Mouse (Mus musculus): ENCODE results near the gene Abcd3.
"Not testable (repeated sequence)": the region's sequence is repeated elsewhere in the genome, so short reads cannot be mapped to it uniquely, and the experiment has no call there.

Gene Abcd3

GRCm38 (mm10) chr3:121783020-121783419 lies 32.1 kb downstream of the Abcd3 start:
- Histone ChIP-seq H3K27me3 (ENCODE audit: control insufficient read depth, insufficient read depth, low read length, poor library complexity, severe bottlenecking) (no peaks in the 10 kb centered on the region), H3K36me3 (ENCODE audit: control insufficient read depth, insufficient read depth, low read length, poor library complexity, severe bottlenecking) (no peaks in the 10 kb centered on the region)
- DNase-seq (ENCODE audit: low read depth, low spot score), result no peak

DNA sequence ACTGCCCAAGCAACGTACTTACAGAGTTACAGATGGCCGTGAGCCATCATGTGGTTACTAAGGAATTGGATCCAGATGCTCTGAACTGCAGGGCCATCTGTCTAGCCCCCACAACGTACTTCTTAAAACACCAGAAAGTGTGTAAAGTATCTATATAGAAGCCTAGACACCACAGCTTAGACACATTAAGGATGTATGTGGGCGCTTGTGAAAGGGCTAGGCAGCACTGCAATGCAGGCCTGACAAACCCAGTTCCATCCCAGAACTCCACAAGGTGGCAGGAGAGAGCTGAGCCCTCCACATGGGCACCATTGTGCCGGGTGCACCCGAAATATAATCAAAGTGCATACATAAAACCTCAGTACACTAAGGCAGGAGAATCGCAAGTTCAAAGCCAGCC lies 37.2 kb downstream of the Abcd3 start:
- DNase-seq (ENCODE audit: low read depth, low spot score), result peak; percentile 38
- Histone ChIP-seq H3K36me3 (ENCODE audit: control insufficient read depth, insufficient read depth, low read length, poor library complexity, severe bottlenecking) (no peaks in the 10 kb centered on the region), H3K27me3 (ENCODE audit: control insufficient read depth, insufficient read depth, low read length, poor library complexity, severe bottlenecking) (no peaks in the 10 kb centered on the region)

DNA sequence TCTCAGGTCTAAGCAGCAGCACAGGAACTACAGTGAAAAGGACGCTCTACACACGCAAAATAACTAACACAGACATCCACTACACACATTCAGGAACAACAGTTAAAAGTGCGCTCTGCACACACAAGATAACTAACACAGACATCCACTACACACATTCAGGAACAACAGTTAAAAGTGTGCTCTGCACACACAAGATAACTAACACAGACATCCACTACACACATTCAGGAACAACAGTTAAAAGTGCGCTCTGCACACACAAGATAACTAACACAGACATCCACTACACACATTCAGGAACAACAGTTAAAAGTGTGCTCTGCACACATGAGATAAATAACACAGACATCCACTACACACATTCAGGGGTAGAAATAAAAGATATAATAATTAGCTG lies 41.8 kb downstream of the Abcd3 start:
- not testable (repeated sequence) for DNase-seq (ENCODE audit: low read depth, low spot score); H3K27me3 ChIP-seq (ENCODE audit: control insufficient read depth, insufficient read depth, low read length, poor library complexity, severe bottlenecking); H3K36me3 ChIP-seq (ENCODE audit: control insufficient read depth, insufficient read depth, low read length, poor library complexity, severe bottlenecking)

DNA sequence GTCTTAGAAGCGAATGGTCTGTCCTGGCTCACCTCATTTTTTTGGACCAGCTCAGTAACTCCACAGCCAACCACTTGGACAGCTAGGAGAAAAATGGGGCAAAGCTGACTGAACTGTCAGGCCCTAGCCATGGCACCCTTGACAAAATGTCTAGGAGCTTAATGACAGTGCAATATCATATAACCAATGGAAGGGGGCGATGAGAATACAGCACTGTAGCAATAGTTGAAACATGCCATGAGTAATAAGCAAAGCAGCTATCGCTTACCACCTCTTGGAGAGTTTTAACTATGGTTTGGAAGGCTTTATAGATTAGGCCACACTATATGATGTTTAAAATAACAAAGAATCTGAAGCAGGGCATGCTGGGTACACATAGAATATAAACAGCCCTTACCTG lies 46.3 kb downstream of the Abcd3 start:
- H3K36me3 ChIP-seq (ENCODE audit: control insufficient read depth, insufficient read depth, low read length, poor library complexity, severe bottlenecking), result peaks cover 14% of the 10 kb centered on the region; the same call in 1 of the 2 replicates
- DNase-seq (ENCODE audit: low read depth, low spot score), result no peak
- no peaks in the 10 kb centered on the region for H3K27me3 ChIP-seq (ENCODE audit: control insufficient read depth, insufficient read depth, low read length, poor library complexity, severe bottlenecking)

DNA sequence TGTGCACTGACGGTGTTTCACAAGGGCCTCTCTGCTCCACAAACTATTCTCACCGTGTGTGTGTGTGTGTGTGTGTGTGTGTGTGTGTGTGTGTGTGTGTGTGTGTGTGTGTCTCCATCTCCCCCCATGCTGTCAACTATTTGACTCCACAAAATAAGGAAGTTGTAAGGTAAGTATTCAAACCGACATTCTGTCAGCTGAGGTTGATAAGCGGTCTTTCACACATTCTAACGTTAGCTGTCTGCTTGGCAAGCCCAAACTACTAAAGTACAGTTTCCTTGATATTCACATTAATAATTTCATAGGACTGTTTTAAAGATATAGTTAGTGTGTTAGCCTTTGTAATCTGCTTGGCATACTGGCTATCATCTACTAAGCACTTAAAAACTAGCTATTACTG lies 48.3 kb downstream of the Abcd3 start:
- no peak for DNase-seq (ENCODE audit: low read depth, low spot score)
- H3K27me3 ChIP-seq (ENCODE audit: control insufficient read depth, insufficient read depth, low read length, poor library complexity, severe bottlenecking), result no peaks in the 10 kb centered on the region
- peaks cover 15% of the 10 kb centered on the region; the same call in 1 of the 2 replicates for H3K36me3 ChIP-seq (ENCODE audit: control insufficient read depth, insufficient read depth, low read length, poor library complexity, severe bottlenecking)

GRCm38 (mm10) chr3:121766048-121766447 lies 49.1 kb downstream of the Abcd3 start:
- peaks cover 15% of the 10 kb centered on the region; the same call in 1 of the 2 replicates for H3K36me3 ChIP-seq (ENCODE audit: control insufficient read depth, insufficient read depth, low read length, poor library complexity, severe bottlenecking)
- no peaks in the 10 kb centered on the region for H3K27me3 ChIP-seq (ENCODE audit: control insufficient read depth, insufficient read depth, low read length, poor library complexity, severe bottlenecking)
- no peak for DNase-seq (ENCODE audit: low read depth, low spot score)

GRCm38 (mm10) chr3:121762056-121762852 lies 52.8 kb downstream of the Abcd3 start:
- Histone ChIP-seq H3K36me3 (ENCODE audit: control insufficient read depth, insufficient read depth, low read length, poor library complexity, severe bottlenecking) (peaks cover 5% of the 10 kb centered on the region; the same call in 1 of the 2 replicates), H3K27me3 (ENCODE audit: control insufficient read depth, insufficient read depth, low read length, poor library complexity, severe bottlenecking) (no peaks in the 10 kb centered on the region)
- peak; percentile 50 for DNase-seq (ENCODE audit: low read depth, low spot score)

- H3K36me3 ChIP-seq (ENCODE audit: control insufficient read depth, insufficient read depth, low read length, poor library complexity, severe bottlenecking), result no peaks in the 10 kb centered on the region
- DNase-seq (ENCODE audit: low read depth, low spot score), result no peak
- H3K27me3 ChIP-seq (ENCODE audit: control insufficient read depth, insufficient read depth, low read length, poor library complexity, severe bottlenecking), result no peaks in the 10 kb centered on the region
These were observed 56.7 kb downstream of the Abcd3 start for GRCm38 (mm10) chr3:121758373-121758772.

- Histone ChIP-seq H3K27me3 (ENCODE audit: control insufficient read depth, insufficient read depth, low read length, poor library complexity, severe bottlenecking) (no peaks in the 10 kb centered on the region), H3K36me3 (ENCODE audit: control insufficient read depth, insufficient read depth, low read length, poor library complexity, severe bottlenecking) (no peaks in the 10 kb centered on the region)
- DNase-seq (ENCODE audit: low read depth, low spot score), result no peak
These were observed 60.0 kb downstream of the Abcd3 start for GRCm38 (mm10) chr3:121755152-121755551.

GRCm38 (mm10) chr3:121754319-121755090 lies 60.6 kb downstream of the Abcd3 start:
- not testable (repeated sequence) for H3K27me3 ChIP-seq (ENCODE audit: control insufficient read depth, insufficient read depth, low read length, poor library complexity, severe bottlenecking); DNase-seq (ENCODE audit: low read depth, low spot score); H3K36me3 ChIP-seq (ENCODE audit: control insufficient read depth, insufficient read depth, low read length, poor library complexity, severe bottlenecking)

DNA sequence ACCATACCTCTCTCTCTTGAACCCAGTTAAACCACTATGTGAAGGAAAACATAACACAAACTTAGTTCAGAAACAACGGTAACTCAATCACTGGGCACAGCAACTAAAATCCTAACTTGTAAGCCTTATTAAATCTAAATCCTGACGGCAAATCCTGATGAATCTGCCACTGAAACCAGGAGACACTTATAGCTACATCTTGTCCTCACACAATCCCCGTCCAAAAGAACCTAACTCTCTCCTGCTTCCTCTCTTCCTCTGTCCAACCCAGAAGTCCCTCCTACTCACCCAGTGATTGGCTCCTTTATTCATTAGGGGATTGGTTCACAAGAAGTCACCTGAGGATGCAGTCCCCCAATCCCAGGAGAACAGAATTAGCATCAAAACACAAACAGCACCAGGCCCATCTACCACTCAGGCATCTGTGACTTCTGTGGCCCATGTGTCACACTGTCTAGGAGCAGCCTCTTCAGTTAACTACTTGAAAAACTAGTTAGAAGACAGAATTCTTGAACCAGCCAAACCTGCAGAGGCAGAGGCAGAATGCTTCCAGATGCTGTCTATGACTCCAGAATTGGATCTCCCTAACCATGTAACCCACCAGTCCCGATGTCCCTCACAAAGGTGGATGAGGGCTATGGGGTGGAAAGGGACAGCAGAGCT lies 73.8 kb downstream of the Abcd3 start:
- DNase-seq (ENCODE audit: low read depth, low spot score); H3K36me3 ChIP-seq (ENCODE audit: control insufficient read depth, insufficient read depth, low read length, poor library complexity, severe bottlenecking); H3K27me3 ChIP-seq (ENCODE audit: control insufficient read depth, insufficient read depth, low read length, poor library complexity, severe bottlenecking): not testable (repeated sequence)

DNA sequence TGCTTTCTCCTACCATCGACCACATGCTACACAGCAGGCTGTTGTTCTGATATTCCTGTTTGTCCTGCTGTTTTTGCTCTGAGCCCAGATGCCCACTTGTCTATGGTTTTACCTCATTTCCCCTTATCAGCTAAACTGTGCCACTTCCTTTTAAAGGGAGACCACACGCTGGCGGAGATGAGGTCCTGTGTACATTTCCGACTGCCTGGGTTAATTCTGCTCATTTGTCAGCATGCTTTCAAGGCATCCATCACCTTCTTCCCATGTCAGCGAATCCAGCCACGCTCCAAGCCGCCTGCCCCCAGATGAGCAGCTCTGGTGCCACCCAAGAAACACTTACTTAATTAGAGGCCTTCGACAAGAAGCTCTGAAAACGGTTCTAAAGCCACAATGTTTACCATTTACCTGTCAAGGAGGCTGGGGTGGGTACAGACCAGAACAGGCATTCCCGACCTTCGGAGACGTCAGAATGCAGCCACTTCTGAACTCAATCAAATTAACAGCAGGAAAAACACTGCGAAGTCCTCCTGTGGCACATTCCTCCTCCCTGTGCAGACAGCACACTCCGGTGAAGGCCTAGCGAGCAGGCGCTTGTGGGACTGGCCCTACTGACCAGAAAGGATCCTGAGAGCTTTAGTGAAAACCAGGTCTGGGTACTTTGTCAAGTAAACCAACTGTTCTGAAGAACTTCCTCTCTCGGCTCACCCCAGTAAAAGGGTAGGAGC lies 75.5 kb downstream of the Abcd3 start:
- no peaks in the 10 kb centered on the region; the same call in 1 of the 2 replicates for H3K27me3 ChIP-seq (ENCODE audit: control insufficient read depth, insufficient read depth, low read length, poor library complexity, severe bottlenecking)
- DNase-seq (ENCODE audit: low read depth, low spot score), result no peak
- H3K36me3 ChIP-seq (ENCODE audit: control insufficient read depth, insufficient read depth, low read length, poor library complexity, severe bottlenecking), result no peaks in the 10 kb centered on the region

- Histone ChIP-seq H3K27me3 (ENCODE audit: control insufficient read depth, insufficient read depth, low read length, poor library complexity, severe bottlenecking) (no peaks in the 10 kb centered on the region; the same call in 1 of the 2 replicates), H3K36me3 (ENCODE audit: control insufficient read depth, insufficient read depth, low read length, poor library complexity, severe bottlenecking) (no peaks in the 10 kb centered on the region)
- DNase-seq (ENCODE audit: low read depth, low spot score), result no peak
These were observed 76.3 kb downstream of the Abcd3 start for GRCm38 (mm10) chr3:121738742-121739342.

DNA sequence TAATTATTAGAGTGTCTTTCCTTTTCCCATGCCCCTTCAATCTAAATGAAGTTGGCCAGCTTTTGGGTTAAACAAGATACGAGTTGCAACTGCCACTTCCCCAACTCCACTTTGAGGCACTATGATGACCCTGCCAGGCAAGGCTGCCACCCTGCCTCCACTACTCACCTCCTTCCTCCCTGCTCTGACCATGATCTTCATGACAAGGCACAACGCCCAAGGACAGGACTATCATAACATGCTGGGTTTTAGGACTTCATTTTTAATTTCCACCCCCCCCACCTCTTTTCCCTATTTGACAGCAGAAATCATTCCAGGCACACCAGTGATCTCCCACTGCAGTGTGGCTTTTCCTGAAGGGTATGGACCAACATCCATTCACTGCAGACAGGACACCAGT lies 77.2 kb downstream of the Abcd3 start:
- Histone ChIP-seq H3K27me3 (ENCODE audit: control insufficient read depth, insufficient read depth, low read length, poor library complexity, severe bottlenecking) (no peaks in the 10 kb centered on the region; the same call in 1 of the 2 replicates), H3K36me3 (ENCODE audit: control insufficient read depth, insufficient read depth, low read length, poor library complexity, severe bottlenecking) (no peaks in the 10 kb centered on the region)
- DNase-seq (ENCODE audit: low read depth, low spot score), result no peak

Data from splenic B cell, adult 2 months (primary cell).